Comparison of ENCODE assay signal across 8 mouse cellular contexts in the genomic region with DNA sequence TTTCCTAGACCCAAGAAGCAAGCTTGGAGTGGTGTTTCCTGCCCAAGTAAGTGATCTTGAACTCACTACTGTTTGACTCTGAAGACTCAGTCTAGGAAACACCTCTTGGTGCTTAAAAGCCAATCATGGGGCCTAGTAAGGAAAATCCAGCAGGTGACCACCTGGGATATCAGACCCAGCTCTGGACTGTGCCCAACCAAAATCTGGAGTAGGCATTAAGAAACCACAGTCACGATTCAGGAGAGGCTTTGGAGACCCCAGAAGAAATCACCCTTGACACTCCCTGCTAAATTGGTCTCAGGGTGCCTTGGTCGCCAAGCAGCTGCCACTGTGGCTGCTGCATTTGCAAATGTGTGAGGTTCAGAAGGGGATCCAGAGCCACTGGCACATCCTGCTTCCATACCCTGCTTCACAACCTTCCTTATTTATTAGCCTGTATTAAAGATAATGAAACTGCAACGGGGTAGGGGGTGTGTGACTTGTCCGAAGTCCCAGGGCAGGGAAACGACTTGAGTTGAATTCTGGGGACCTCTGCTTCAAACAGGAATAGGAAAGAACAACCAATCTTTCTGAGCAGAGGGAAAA. TPM values are rescaled to one million over a fixed set of nuclear protein-coding genes. Genes with fewer than 3 reads are reported as not detected.
A peak's percentile ranks its signal among the peaks of the same experiment; 100 is the strongest.
DNase-seq lines count a peak whose midpoint lies in the region; ATAC-seq and TF ChIP-seq lines count a peak whose summit lies in the region.

No protein-coding gene starts in this region.

- WGBS in kidney, embryonic 15.5 days, result 0% methylated on average over 5 of the region's 5 CpGs
- WGBS in embryonic facial prominence, embryonic 11.5 days, result 4% methylated on average over 5 of the region's 5 CpGs
- 2% methylated on average over 5 of the region's 5 CpGs for WGBS in intestine, embryonic 15.5 days

- no peak overlapping the region for H3K9ac ChIP-seq in kidney, embryonic 15.5 days
- H3K9ac ChIP-seq in embryonic facial prominence, embryonic 11.5 days (replicated peaks; ENCODE audit: low read length), result no peak overlapping the region
- H3K9ac ChIP-seq in intestine, embryonic 15.5 days, result no peak overlapping the region

- H3K9me3 ChIP-seq in kidney, embryonic 15.5 days (replicated peaks), result no peaks in the 10 kb centered on the region
- no peaks in the 10 kb centered on the region for H3K9me3 ChIP-seq in embryonic facial prominence, embryonic 11.5 days (replicated peaks; ENCODE audit: control insufficient read depth, low read length)
- no peaks in the 10 kb centered on the region for H3K9me3 ChIP-seq in intestine, embryonic 15.5 days

- H3K79me2 ChIP-seq in myocyte (ENCODE audit: control insufficient read depth, insufficient read depth), result no peaks in the 10 kb centered on the region

- no peak for DNase-seq in kidney, adult 9 months
- DNase-seq in embryonic facial prominence, embryonic 11.5 days (ENCODE audit: low spot score), result peak; percentile 9
- DNase-seq in MN1 (ENCODE audit: low spot score), result no peak
- DNase-seq in left cerebral cortex, postnatal 10 days (ENCODE audit: extremely low spot score in 1 of 2, low spot score in 2 of 2), result no peak
- DNase-seq in retina, postnatal 1 day, result no peak

- H3K4me1 ChIP-seq in kidney, embryonic 15.5 days, result peaks cover 17% of the 10 kb centered on the region
- H3K4me1 ChIP-seq in embryonic facial prominence, embryonic 11.5 days (ENCODE audit: control insufficient read depth, insufficient read depth, low read length), result peaks cover 6% of the 10 kb centered on the region
- H3K4me1 ChIP-seq in intestine, embryonic 15.5 days (replicated peaks), result peaks cover 8% of the 10 kb centered on the region

- no peaks in the 10 kb centered on the region for H3K36me3 ChIP-seq in kidney, embryonic 15.5 days
- H3K36me3 ChIP-seq in embryonic facial prominence, embryonic 11.5 days (replicated peaks; ENCODE audit: control insufficient read depth, insufficient read depth, low read depth, low read length), result no peaks in the 10 kb centered on the region
- no peaks in the 10 kb centered on the region for H3K36me3 ChIP-seq in intestine, embryonic 15.5 days
- no peaks in the 10 kb centered on the region for H3K36me3 ChIP-seq in myocyte (ENCODE audit: control insufficient read depth, insufficient read depth)

- H3K4me3 ChIP-seq in kidney, embryonic 15.5 days (replicated peaks), result peak overlapping the region; percentile 44; the same call in 1 of the 2 replicates
- no peak overlapping the region; the same call in 1 of the 2 replicates for H3K4me3 ChIP-seq in embryonic facial prominence, embryonic 11.5 days (ENCODE audit: low read depth, low read length)
- no peak overlapping the region for H3K4me3 ChIP-seq in intestine, embryonic 15.5 days (replicated peaks)
- H3K4me3 ChIP-seq in myocyte, result no peak overlapping the region

- peaks cover 98% of the 10 kb centered on the region for H3K27me3 ChIP-seq in kidney, embryonic 15.5 days
- peaks cover 75% of the 10 kb centered on the region for H3K27me3 ChIP-seq in embryonic facial prominence, embryonic 11.5 days (ENCODE audit: control insufficient read depth, insufficient read depth, low read length)
- peaks cover 83% of the 10 kb centered on the region for H3K27me3 ChIP-seq in intestine, embryonic 15.5 days (replicated peaks)
- peaks cover 57% of the 10 kb centered on the region for H3K27me3 ChIP-seq in myocyte (ENCODE audit: control insufficient read depth, insufficient read depth, insufficient read length)

- H3ac ChIP-seq in myocyte (ENCODE audit: control insufficient read depth, insufficient read length), result no peak overlapping the region

- H3K4me2 ChIP-seq in kidney, embryonic 15.5 days, result peak overlapping the region; percentile 84
- peak overlapping the region; percentile 76; the same call in 1 of the 2 replicates for H3K4me2 ChIP-seq in embryonic facial prominence, embryonic 11.5 days (ENCODE audit: low read depth, low read length)
- H3K4me2 ChIP-seq in intestine, embryonic 15.5 days (replicated peaks), result peak overlapping the region; percentile 89
- peak overlapping the region; percentile 30 for H3K4me2 ChIP-seq in myocyte (ENCODE audit: low read depth)

- no peak for TF ChIP-seq POLR2A in myocyte (IDR thresholded peaks at IDR 0.05; ENCODE audit: insufficient read length, low read depth)

- no peak for ATAC-seq in kidney, embryonic 15.5 days (replicated peaks; ENCODE audit: low FRiP score)
- ATAC-seq in embryonic facial prominence, embryonic 11.5 days (replicated peaks; ENCODE audit: insufficient number of reproducible peaks, low FRiP score, low TSS enrichment, low read depth), result no peak
- no peak for ATAC-seq in intestine, embryonic 15.5 days

- H3K27ac ChIP-seq in kidney, embryonic 15.5 days, result no peak overlapping the region
- no peak overlapping the region for H3K27ac ChIP-seq in embryonic facial prominence, embryonic 11.5 days (replicated peaks; ENCODE audit: low read depth, low read length)
- H3K27ac ChIP-seq in intestine, embryonic 15.5 days, result no peak overlapping the region

- intact Hi-C loops in left cerebral cortex, postnatal 10 days (cut with DNase I), result no loop called here

TF ChIP-seq in myocyte, 11 proteins besides CTCF, POLR2A, EP300 and RAD21:
- TF ChIP-seq MYOD1 (IDR thresholded peaks at IDR 0.05; ENCODE audit: control insufficient read depth in 1 of 3, insufficient read length in 2 of 3, low read depth in 2 of 3) (peak in 1 of 3 experiments; percentile 25), MAX (IDR thresholded peaks at IDR 0.05; ENCODE audit: low read depth) (no peak), REST (IDR thresholded peaks at IDR 0.05; ENCODE audit: insufficient read depth, insufficient read length) (no peak), TCF12 (IDR thresholded peaks at IDR 0.05; ENCODE audit: insufficient read depth, poor library complexity, severe bottlenecking) (no peak), SRF (IDR thresholded peaks at IDR 0.05; ENCODE audit: control insufficient read depth, insufficient read length, low read depth) (no peak), POLR2AphosphoS2 (IDR thresholded peaks at IDR 0.05; ENCODE audit: insufficient read length, low read depth) (no peak)

RNA-seq across cellular contexts. Expression of a gene that starts 0.6 kb away (rescaled TPM):
- polyA plus RNA-seq in kidney, embryonic 15.5 days (2015; fragmentation: Nextera tagmentation; extraction: Ambion mirVana), result 0.10 TPM in 1 of 2 replicates, not detected in the other
- 15.5 and 18.6 TPM in 2 replicates for polyA plus RNA-seq in embryonic facial prominence, embryonic 11.5 days (2014; fragmentation: Nextera tagmentation; extraction: Ambion mirVana)
- polyA plus RNA-seq in intestine, embryonic 15.5 days (2015; fragmentation: Nextera tagmentation; extraction: Ambion mirVana), result 0.09 and 0.44 TPM in 2 replicates
- 0.89 TPM for polyA plus RNA-seq in myocyte (2012; fragmentation: generic; extraction: Trizol)
- 10 to 100 TPM; 76.1 to 77.7 TPM for total RNA-seq in left cerebral cortex, postnatal 10 days (2021)

RNA-seq across cellular contexts. Expression of a gene that starts 51.2 kb away (rescaled TPM):
- polyA plus RNA-seq in kidney, embryonic 15.5 days (2015; fragmentation: Nextera tagmentation; extraction: Ambion mirVana), result 16.2 and 16.3 TPM in 2 replicates
- 8.1 and 8.6 TPM in 2 replicates for polyA plus RNA-seq in embryonic facial prominence, embryonic 11.5 days (2014; fragmentation: Nextera tagmentation; extraction: Ambion mirVana)
- polyA plus RNA-seq in intestine, embryonic 15.5 days (2015; fragmentation: Nextera tagmentation; extraction: Ambion mirVana), result 10.6 and 11.2 TPM in 2 replicates
- 11.3 TPM for polyA plus RNA-seq in myocyte (2012; fragmentation: generic; extraction: Trizol)
- 10 to 100 TPM; 72.2 to 73.0 TPM for total RNA-seq in left cerebral cortex, postnatal 10 days (2021)

Comparison
In these comparisons a context has a peak if more than half of its experiments do, and no peak if none do; other contexts are left out.
1. H3K4me2 ChIP-seq: peak in every context shown above with its lines; median percentile 89 in intestine, embryonic 15.5 days; 84 in kidney, embryonic 15.5 days; 76 in embryonic facial prominence, embryonic 11.5 days; 30 in myocyte.